Comparison of ENCODE assay signal across 8 mouse cellular contexts in the genomic region with DNA sequence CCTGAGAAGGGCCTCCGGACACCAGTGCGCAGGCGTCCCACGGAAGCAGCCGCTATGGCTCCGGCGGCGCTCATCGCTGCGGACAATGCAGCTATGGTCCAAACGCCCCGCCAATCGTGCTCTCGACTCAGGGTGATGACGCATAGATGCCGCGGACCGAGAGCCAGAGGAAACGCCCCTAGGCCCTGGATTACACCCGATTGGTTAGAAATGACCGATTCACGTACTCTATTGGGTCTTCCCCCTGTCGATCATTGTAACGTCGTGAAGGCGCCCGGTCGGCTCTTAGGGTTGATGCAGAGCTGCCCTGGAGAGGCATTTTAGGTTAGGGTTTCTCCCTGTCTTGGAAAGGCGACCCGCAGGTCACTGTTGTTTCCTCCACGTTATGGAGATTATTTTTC. TPM values are rescaled to one million over a fixed set of nuclear protein-coding genes. Genes with fewer than 3 reads are reported as not detected.
A peak's percentile ranks its signal among the peaks of the same experiment; 100 is the strongest.
DNase-seq lines count a peak whose midpoint lies in the region; ATAC-seq and TF ChIP-seq lines count a peak whose summit lies in the region.

A gene (minus strand): TSS at position 179 of the 401 bp plus-strand sequence.

- DNase-seq in NIH3T3 (ENCODE audit: low read depth) = peak; percentile 97
- DNase-seq in cerebellum, adult 2 months = peak; percentile 96 to 97
- peak; percentile 91 for DNase-seq in heart, postnatal 25 days (ENCODE audit: low spot score)
- peak; percentile 98 for DNase-seq in layer of hippocampus, adult 11-12 months (ENCODE audit: low spot score)
- DNase-seq in liver, postnatal 0 days = peak; percentile 96
- peak; percentile 99 for DNase-seq in thymus, postnatal 0 days (ENCODE audit: low spot score)

- intact Hi-C loops in heart, postnatal 25 days (cut with DNase I) = loop anchor here (5.0 kb wide), 1 partner anchor 231 kb away; no protein-coding TSS in a partner anchor

- H3K4me3 ChIP-seq in cerebellum, adult 2 months (replicated peaks; ENCODE audit: insufficient read depth, low read depth, low read length) = peak within 1 kb of the TSS; percentile 74
- H3K4me3 ChIP-seq in forebrain, embryonic 16.5 days (replicated peaks; ENCODE audit: low read length) = peak within 1 kb of the TSS; percentile 95
- H3K4me3 ChIP-seq in liver, postnatal 0 days (ENCODE audit: low read depth, low read length) = peak within 1 kb of the TSS; percentile 85
- H3K4me3 ChIP-seq in neural tube, embryonic 13.5 days = peak within 1 kb of the TSS; percentile 62

- ATAC-seq in forebrain, embryonic 16.5 days = peak; percentile 100
- ATAC-seq in liver, postnatal 0 days = peak; percentile 99
- ATAC-seq in neural tube, embryonic 13.5 days (ENCODE audit: low read depth) = peak; percentile 100

- peaks cover 5% of the 10 kb centered on the region; the same call in 1 of the 2 replicates for H3K36me3 ChIP-seq in forebrain, embryonic 16.5 days (ENCODE audit: control insufficient read depth, insufficient read depth)
- H3K36me3 ChIP-seq in liver, postnatal 0 days (replicated peaks; ENCODE audit: insufficient read depth, low read length) = no peaks in the 10 kb centered on the region
- H3K36me3 ChIP-seq in neural tube, embryonic 13.5 days = peaks cover 18% of the 10 kb centered on the region; the same call in 1 of the 2 replicates

- peak; percentile 91; the same call in 1 of the 2 replicates for TF ChIP-seq POLR2A in cerebellum, adult 2 months (IDR thresholded peaks at IDR 0.05; ENCODE audit: borderline replicate concordance, insufficient read depth, low read length)

- TF ChIP-seq CTCF in cerebellum, adult 2 months (IDR thresholded peaks at IDR 0.05; ENCODE audit: borderline replicate concordance, insufficient read depth, low read depth, low read length) = no peak
- no peak for TF ChIP-seq CTCF in liver, postnatal 0 days (IDR thresholded peaks at IDR 0.05; ENCODE audit: low read depth)

- H3K4me1 ChIP-seq in cerebellum, adult 2 months (ENCODE audit: control insufficient read depth, insufficient read depth, low read length) = no peaks in the 10 kb centered on the region
- peaks cover 5% of the 10 kb centered on the region; the same call in 1 of the 2 replicates for H3K4me1 ChIP-seq in forebrain, embryonic 16.5 days (replicated peaks; ENCODE audit: control insufficient read depth, insufficient read depth, low read length)
- H3K4me1 ChIP-seq in liver, postnatal 0 days (ENCODE audit: insufficient read depth) = peaks cover 4% of the 10 kb centered on the region; the same call in 1 of the 2 replicates
- peaks cover 12% of the 10 kb centered on the region for H3K4me1 ChIP-seq in neural tube, embryonic 13.5 days (replicated peaks)

- no peaks in the 10 kb centered on the region for H3K27me3 ChIP-seq in cerebellum, adult 2 months (ENCODE audit: control insufficient read depth, insufficient read depth, low read length)
- H3K27me3 ChIP-seq in forebrain, embryonic 16.5 days (replicated peaks; ENCODE audit: control insufficient read depth, insufficient read depth, low read length) = no peaks in the 10 kb centered on the region
- H3K27me3 ChIP-seq in liver, postnatal 0 days (ENCODE audit: insufficient read depth, low read length) = no peaks in the 10 kb centered on the region
- H3K27me3 ChIP-seq in neural tube, embryonic 13.5 days = no peaks in the 10 kb centered on the region

- peak within 1 kb of the TSS; percentile 76 for H3K4me2 ChIP-seq in forebrain, embryonic 16.5 days (ENCODE audit: low read length)
- H3K4me2 ChIP-seq in liver, postnatal 0 days (ENCODE audit: low read depth, low read length) = peak within 1 kb of the TSS; percentile 81
- H3K4me2 ChIP-seq in neural tube, embryonic 13.5 days = peak within 1 kb of the TSS; percentile 68

- peak within 1 kb of the TSS; percentile 100 for H3K27ac ChIP-seq in cerebellum, adult 2 months (ENCODE audit: insufficient read depth, low read length)
- peak within 1 kb of the TSS; percentile 98 for H3K27ac ChIP-seq in forebrain, embryonic 16.5 days (ENCODE audit: low read length)
- H3K27ac ChIP-seq in liver, postnatal 0 days (ENCODE audit: low read depth) = peak within 1 kb of the TSS; percentile 98
- H3K27ac ChIP-seq in neural tube, embryonic 13.5 days (replicated peaks) = peak within 1 kb of the TSS; percentile 98

- TF ChIP-seq EP300 in liver, postnatal 0 days (IDR thresholded peaks at IDR 0.05; ENCODE audit: low read depth) = peak; percentile 79

- WGBS in cerebellum, adult 2 months = under 1% methylated on average over 31 of the region's 31 CpGs
- WGBS in forebrain, embryonic 16.5 days = under 1% methylated on average over 31 of the region's 31 CpGs
- WGBS in liver, postnatal 0 days (ENCODE audit: insufficient replicate concordance) = under 1% methylated on average over 31 of the region's 31 CpGs
- WGBS in neural tube, embryonic 13.5 days = under 1% methylated on average over 31 of the region's 31 CpGs

- peak within 1 kb of the TSS; percentile 95 for H3K9ac ChIP-seq in forebrain, embryonic 16.5 days (replicated peaks; ENCODE audit: low read depth, low read length)
- H3K9ac ChIP-seq in liver, postnatal 0 days (replicated peaks) = peak within 1 kb of the TSS; percentile 79
- peak within 1 kb of the TSS; percentile 78 for H3K9ac ChIP-seq in neural tube, embryonic 13.5 days

- H3K9me3 ChIP-seq in forebrain, embryonic 16.5 days (ENCODE audit: control insufficient read depth, low read length) = no peaks in the 10 kb centered on the region
- H3K9me3 ChIP-seq in liver, postnatal 0 days (ENCODE audit: low read length) = no peaks in the 10 kb centered on the region
- H3K9me3 ChIP-seq in neural tube, embryonic 13.5 days = no peaks in the 10 kb centered on the region

RNA-seq across cellular contexts. Expression of the gene that starts here (rescaled TPM):
- 82.5 and 93.2 TPM in 2 replicates for polyA plus RNA-seq in cerebellum, adult 2 months (2012; rRNA removed)
- polyA plus RNA-seq in forebrain, embryonic 16.5 days (2015; fragmentation: Nextera tagmentation; extraction: Ambion mirVana) = 69.3 and 78.2 TPM in 2 replicates
- total RNA-seq in heart, postnatal 25 days (2021) = 100 to 1,000 TPM; 109 to 115 TPM
- 53.1 and 53.4 TPM in 2 replicates for polyA plus RNA-seq in liver, postnatal 0 days (2015; fragmentation: Nextera tagmentation; extraction: Ambion mirVana)
- polyA plus RNA-seq in neural tube, embryonic 13.5 days (2015; fragmentation: Nextera tagmentation; extraction: Ambion mirVana) = 89.3 and 107 TPM in 2 replicates
- polyA plus RNA-seq in thymus, postnatal 0 days (2015; fragmentation: Nextera tagmentation; extraction: Ambion mirVana) = 81.4 and 86.5 TPM in 2 replicates

Comparison
In these comparisons a context has a peak if more than half of its experiments do, and no peak if none do; other contexts are left out.
1. Peak in every context shown above with its lines: DNase-seq, ATAC-seq, H3K4me3 ChIP-seq and H3K27ac ChIP-seq.